21 mouse cellular contexts compared by ENCODE assay signal in genomic region chr15:49270198-49270597, GRCm38 (mm10).
DNase-seq lines count a peak whose midpoint lies in the region; ATAC-seq and TF ChIP-seq lines count a peak whose summit lies in the region.
"Had no signal": no experiment of that assay in that cellular context is flagged by ENCODE, and none has a peak within 500 bp of the region (broad histone marks: within the 10 kb centered on the region; RNA-seq: fewer than 3 reads in every experiment).

No protein-coding gene starts in this region.

- no peak for TF ChIP-seq CTCF in hindbrain, postnatal 0 days (IDR thresholded peaks at IDR 0.05; ENCODE audit: low read depth)
- peak; percentile 33; the same call in 1 of the 2 replicates for TF ChIP-seq CTCF in stomach, postnatal 0 days (IDR thresholded peaks at IDR 0.05; ENCODE audit: low read depth)

- no peak overlapping the region for H3K9ac ChIP-seq in hindbrain, postnatal 0 days (replicated peaks; ENCODE audit: low read length)
- H3K9ac ChIP-seq in hindbrain, embryonic 13.5 days = no peak overlapping the region
- H3K9ac ChIP-seq in stomach, postnatal 0 days (ENCODE audit: low read length) = no peak overlapping the region
- H3K9ac ChIP-seq in intestine, embryonic 15.5 days = no peak overlapping the region
- H3K9ac ChIP-seq: forebrain, embryonic 15.5 days; liver, embryonic 13.5 days had no signal

- no peak overlapping the region for H3K4me2 ChIP-seq in hindbrain, postnatal 0 days (ENCODE audit: low read depth, low read length)
- no peak overlapping the region for H3K4me2 ChIP-seq in hindbrain, embryonic 13.5 days
- no peak overlapping the region for H3K4me2 ChIP-seq in stomach, postnatal 0 days (replicated peaks; ENCODE audit: low read depth)
- no peak overlapping the region for H3K4me2 ChIP-seq in intestine, embryonic 15.5 days (replicated peaks)
- H3K4me2 ChIP-seq: forebrain, embryonic 15.5 days; liver, embryonic 13.5 days had no signal

- H3K27ac ChIP-seq in hindbrain, postnatal 0 days = no peak overlapping the region
- H3K27ac ChIP-seq in hindbrain, embryonic 13.5 days = no peak overlapping the region
- no peak overlapping the region for H3K27ac ChIP-seq in stomach, postnatal 0 days (replicated peaks)
- H3K27ac ChIP-seq in intestine, embryonic 15.5 days = no peak overlapping the region
- H3K27ac ChIP-seq: forebrain, embryonic 15.5 days; liver, embryonic 13.5 days; midbrain, embryonic 10.5 days had no signal

- TF ChIP-seq EP300 in stomach, postnatal 0 days (optimal IDR thresholded peaks at IDR 0.05) = no peak

- H3K9me3 ChIP-seq in hindbrain, postnatal 0 days (ENCODE audit: low read length) = no peaks in the 10 kb centered on the region
- H3K9me3 ChIP-seq in hindbrain, embryonic 13.5 days = no peaks in the 10 kb centered on the region
- H3K9me3 ChIP-seq in stomach, postnatal 0 days (ENCODE audit: control insufficient read depth, low read length) = no peaks in the 10 kb centered on the region
- no peaks in the 10 kb centered on the region for H3K9me3 ChIP-seq in intestine, embryonic 15.5 days
- H3K9me3 ChIP-seq: forebrain, embryonic 15.5 days; liver, embryonic 13.5 days; midbrain, embryonic 10.5 days had no signal

- no peaks in the 10 kb centered on the region for H3K27me3 ChIP-seq in hindbrain, postnatal 0 days (ENCODE audit: insufficient read depth, low read length)
- no peaks in the 10 kb centered on the region for H3K27me3 ChIP-seq in hindbrain, embryonic 13.5 days
- H3K27me3 ChIP-seq in stomach, postnatal 0 days (ENCODE audit: control insufficient read depth, insufficient read depth, low read length) = no peaks in the 10 kb centered on the region
- H3K27me3 ChIP-seq in intestine, embryonic 15.5 days (replicated peaks) = no peaks in the 10 kb centered on the region
- H3K27me3 ChIP-seq: CH12.LX; forebrain, embryonic 15.5 days; liver, embryonic 13.5 days had no signal

- H3K36me3 ChIP-seq in hindbrain, postnatal 0 days (ENCODE audit: insufficient read depth, low read length) = no peaks in the 10 kb centered on the region
- no peaks in the 10 kb centered on the region for H3K36me3 ChIP-seq in hindbrain, embryonic 13.5 days
- no peaks in the 10 kb centered on the region for H3K36me3 ChIP-seq in stomach, postnatal 0 days (ENCODE audit: control insufficient read depth, insufficient read depth, low read length)
- H3K36me3 ChIP-seq in intestine, embryonic 15.5 days = no peaks in the 10 kb centered on the region
- H3K36me3 ChIP-seq: forebrain, embryonic 15.5 days; liver, embryonic 13.5 days; midbrain, embryonic 10.5 days had no signal

- H3K4me1 ChIP-seq in hindbrain, postnatal 0 days (ENCODE audit: insufficient read depth, low read length) = no peaks in the 10 kb centered on the region
- H3K4me1 ChIP-seq in hindbrain, embryonic 13.5 days (replicated peaks) = no peaks in the 10 kb centered on the region
- H3K4me1 ChIP-seq in stomach, postnatal 0 days (replicated peaks; ENCODE audit: control insufficient read depth, insufficient read depth) = no peaks in the 10 kb centered on the region
- no peaks in the 10 kb centered on the region for H3K4me1 ChIP-seq in intestine, embryonic 15.5 days (replicated peaks)
- H3K4me1 ChIP-seq: forebrain, embryonic 15.5 days; liver, embryonic 13.5 days; midbrain, embryonic 10.5 days had no signal

- DNase-seq in hindbrain, postnatal 0 days (ENCODE audit: low spot score) = peak; percentile 8
- peak; percentile 18 for DNase-seq in retina, embryonic 14.5 days (ENCODE audit: low spot score)
- DNase-seq in retina, postnatal 1 day = no peak
- peak; percentile 35 for DNase-seq in R1 (ENCODE audit: low read depth, low spot score)
- DNase-seq in stomach, postnatal 0 days (ENCODE audit: low spot score) = no peak
- no peak for DNase-seq in adrenal gland, postnatal 36 days
- DNase-seq: adrenal gland, postnatal 10 days; cerebellum, postnatal 25 days; heart, adult 18-20 months; heart, postnatal 14 days; kidney, postnatal 10 days; liver, embryonic 13.5 days; lung, postnatal 14 days; thymus, postnatal 36 days had no signal

- no peak overlapping the region for H3K4me3 ChIP-seq in hindbrain, postnatal 0 days (ENCODE audit: low read length)
- no peak overlapping the region for H3K4me3 ChIP-seq in hindbrain, embryonic 13.5 days
- no peak overlapping the region for H3K4me3 ChIP-seq in stomach, postnatal 0 days (ENCODE audit: low read depth, low read length)
- H3K4me3 ChIP-seq in intestine, embryonic 15.5 days (replicated peaks) = no peak overlapping the region
- H3K4me3 ChIP-seq: forebrain, embryonic 15.5 days; liver, embryonic 13.5 days; midbrain, embryonic 10.5 days; myocyte had no signal

- WGBS in hindbrain, postnatal 0 days = 38% methylated on average over 1 of the region's 1 CpGs
- 48% methylated on average over 1 of the region's 1 CpGs for WGBS in hindbrain, embryonic 13.5 days
- WGBS in stomach, postnatal 0 days = 42% methylated on average over 1 of the region's 1 CpGs
- WGBS in intestine, embryonic 15.5 days = 44% methylated on average over 1 of the region's 1 CpGs

- ATAC-seq in hindbrain, postnatal 0 days = no peak
- ATAC-seq in hindbrain, embryonic 13.5 days (ENCODE audit: low FRiP score) = no peak
- no peak for ATAC-seq in stomach, postnatal 0 days (ENCODE audit: low FRiP score, low TSS enrichment)
- ATAC-seq in intestine, embryonic 15.5 days = no peak
- ATAC-seq: forebrain, embryonic 15.5 days; inflammation-experienced regulatory T-cells, adult 6 months had no signal

Comparison
In these comparisons a context has a peak if more than half of its experiments do, and no peak if none do; other contexts are left out.
1. DNase-seq: peak in hindbrain, postnatal 0 days (single experiment), retina, embryonic 14.5 days (single experiment) and R1 (single experiment); none in retina, postnatal 1 day (single experiment), stomach, postnatal 0 days (single experiment) and adrenal gland, postnatal 36 days (0 of 2).